Mouse (Mus musculus): ENCODE data around the gene Klri1. TPM values are rescaled to one million over a fixed set of nuclear protein-coding genes. Genes with fewer than 3 reads are reported as not detected.

The Klri1 gene
- not detected in 2 replicates for polyA plus RNA-seq (2012; rRNA removed)

- Histone ChIP-seq H3K27me3 (ENCODE audit: control insufficient read depth, insufficient read depth, low read length) (no peaks in the 10 kb centered on the region), H3K4me3 (replicated peaks; ENCODE audit: insufficient read depth, low read depth, low read length) (no peak within 1 kb of the TSS), H3K27ac (ENCODE audit: insufficient read depth, low read length) (no peak within 1 kb of the TSS), H3K4me1 (ENCODE audit: control insufficient read depth, insufficient read depth, low read length) (no peaks in the 10 kb centered on the region)
- 93% methylated on average over 4 of the region's 4 CpGs for WGBS
- DNase-seq = no peak
- TF ChIP-seq POLR2A (IDR thresholded peaks at IDR 0.05; ENCODE audit: borderline replicate concordance, insufficient read depth, low read length) (no peak), CTCF (IDR thresholded peaks at IDR 0.05; ENCODE audit: borderline replicate concordance, insufficient read depth, low read depth, low read length) (no peak)
Measured at GRCm38 (mm10) chr6:129717032-129717431, at the start of gene Klri1. Gene Klri1 (minus strand): TSS chr6:129717132.

GRCm38 (mm10) chr6:129747654-129748032 is 30.7 kb upstream of the Klri1 start:
- TF ChIP-seq CTCF (IDR thresholded peaks at IDR 0.05; ENCODE audit: borderline replicate concordance, insufficient read depth, low read depth, low read length) = no peak
- TF ChIP-seq POLR2A (IDR thresholded peaks at IDR 0.05; ENCODE audit: borderline replicate concordance, insufficient read depth, low read length) = no peak
- WGBS = 62% methylated on average over 3 of the region's 3 CpGs
- no peak overlapping the region for H3K4me3 ChIP-seq (replicated peaks; ENCODE audit: insufficient read depth, low read depth, low read length)
- H3K4me1 ChIP-seq (ENCODE audit: control insufficient read depth, insufficient read depth, low read length) = no peaks in the 10 kb centered on the region
- no peak for DNase-seq
- no peak overlapping the region for H3K27ac ChIP-seq (ENCODE audit: insufficient read depth, low read length)
- no peaks in the 10 kb centered on the region for H3K27me3 ChIP-seq (ENCODE audit: control insufficient read depth, insufficient read depth, low read length)

GRCm38 (mm10) chr6:129747016-129747653 is 30.2 kb upstream of the Klri1 start:
- H3K27ac ChIP-seq (ENCODE audit: insufficient read depth, low read length) = no peak overlapping the region
- no peaks in the 10 kb centered on the region for H3K27me3 ChIP-seq (ENCODE audit: control insufficient read depth, insufficient read depth, low read length)
- no peaks in the 10 kb centered on the region for H3K4me1 ChIP-seq (ENCODE audit: control insufficient read depth, insufficient read depth, low read length)
- H3K4me3 ChIP-seq (replicated peaks; ENCODE audit: insufficient read depth, low read depth, low read length) = no peak overlapping the region
- TF ChIP-seq POLR2A (IDR thresholded peaks at IDR 0.05; ENCODE audit: borderline replicate concordance, insufficient read depth, low read length) = no peak
- TF ChIP-seq CTCF (IDR thresholded peaks at IDR 0.05; ENCODE audit: borderline replicate concordance, insufficient read depth, low read depth, low read length) = no peak
- 74% methylated on average over 4 of the region's 4 CpGs for WGBS
- no peak for DNase-seq

- Histone ChIP-seq H3K27ac (ENCODE audit: insufficient read depth, low read length) (no peak overlapping the region), H3K4me1 (ENCODE audit: control insufficient read depth, insufficient read depth, low read length) (no peaks in the 10 kb centered on the region), H3K4me3 (replicated peaks; ENCODE audit: insufficient read depth, low read depth, low read length) (no peak overlapping the region), H3K27me3 (ENCODE audit: control insufficient read depth, insufficient read depth, low read length) (no peaks in the 10 kb centered on the region)
- DNase-seq = no peak
- TF ChIP-seq POLR2A (IDR thresholded peaks at IDR 0.05; ENCODE audit: borderline replicate concordance, insufficient read depth, low read length) (no peak), CTCF (IDR thresholded peaks at IDR 0.05; ENCODE audit: borderline replicate concordance, insufficient read depth, low read depth, low read length) (no peak)
- 58% methylated on average over 3 of the region's 3 CpGs for WGBS
Measured at GRCm38 (mm10) chr6:129746151-129746550, 29.2 kb upstream of the Klri1 start.

GRCm38 (mm10) chr6:129740069-129740721 is 23.3 kb upstream of the Klri1 start, which contains the start of gene Klri2:
Gene Klri2 (minus strand): TSS chr6:129740484.
- no peak within 1 kb of the TSS for H3K4me3 ChIP-seq (replicated peaks; ENCODE audit: insufficient read depth, low read depth, low read length)
- no peaks in the 10 kb centered on the region for H3K4me1 ChIP-seq (ENCODE audit: control insufficient read depth, insufficient read depth, low read length)
- no peak for TF ChIP-seq POLR2A (IDR thresholded peaks at IDR 0.05; ENCODE audit: borderline replicate concordance, insufficient read depth, low read length)
- no peak for TF ChIP-seq CTCF (IDR thresholded peaks at IDR 0.05; ENCODE audit: borderline replicate concordance, insufficient read depth, low read depth, low read length)
- 68% methylated on average over 2 of the region's 2 CpGs for WGBS
- H3K27me3 ChIP-seq (ENCODE audit: control insufficient read depth, insufficient read depth, low read length) = no peaks in the 10 kb centered on the region
- H3K27ac ChIP-seq (ENCODE audit: insufficient read depth, low read length) = no peak within 1 kb of the TSS
- no peak for DNase-seq

GRCm38 (mm10) chr6:129736414-129736813 is 19.5 kb upstream of the Klri1 start:
- Histone ChIP-seq H3K4me3 (replicated peaks; ENCODE audit: insufficient read depth, low read depth, low read length) (no peak overlapping the region), H3K4me1 (ENCODE audit: control insufficient read depth, insufficient read depth, low read length) (no peaks in the 10 kb centered on the region), H3K27me3 (ENCODE audit: control insufficient read depth, insufficient read depth, low read length) (no peaks in the 10 kb centered on the region), H3K27ac (ENCODE audit: insufficient read depth, low read length) (no peak overlapping the region)
- TF ChIP-seq POLR2A (IDR thresholded peaks at IDR 0.05; ENCODE audit: borderline replicate concordance, insufficient read depth, low read length) = no peak
- DNase-seq = no peak

- Histone ChIP-seq H3K27ac (ENCODE audit: insufficient read depth, low read length) (no peak overlapping the region), H3K4me3 (replicated peaks; ENCODE audit: insufficient read depth, low read depth, low read length) (no peak overlapping the region), H3K27me3 (ENCODE audit: control insufficient read depth, insufficient read depth, low read length) (no peaks in the 10 kb centered on the region), H3K4me1 (ENCODE audit: control insufficient read depth, insufficient read depth, low read length) (no peaks in the 10 kb centered on the region)
- no peak for DNase-seq
- WGBS = 92% methylated on average over 1 of the region's 1 CpGs
- TF ChIP-seq CTCF (IDR thresholded peaks at IDR 0.05; ENCODE audit: borderline replicate concordance, insufficient read depth, low read depth, low read length) (no peak), POLR2A (IDR thresholded peaks at IDR 0.05; ENCODE audit: borderline replicate concordance, insufficient read depth, low read length) (no peak)
Measured at GRCm38 (mm10) chr6:129727237-129727636, 10.3 kb upstream of the Klri1 start.

GRCm38 (mm10) chr6:129721390-129721789 is 4.5 kb upstream of the Klri1 start:
- Histone ChIP-seq H3K27ac (ENCODE audit: insufficient read depth, low read length) (no peak overlapping the region), H3K4me1 (ENCODE audit: control insufficient read depth, insufficient read depth, low read length) (no peaks in the 10 kb centered on the region), H3K27me3 (ENCODE audit: control insufficient read depth, insufficient read depth, low read length) (no peaks in the 10 kb centered on the region), H3K4me3 (replicated peaks; ENCODE audit: insufficient read depth, low read depth, low read length) (no peak overlapping the region)
- DNase-seq = no peak
- WGBS = 41% methylated on average over 1 of the region's 1 CpGs
- TF ChIP-seq POLR2A (IDR thresholded peaks at IDR 0.05; ENCODE audit: borderline replicate concordance, insufficient read depth, low read length) (no peak), CTCF (IDR thresholded peaks at IDR 0.05; ENCODE audit: borderline replicate concordance, insufficient read depth, low read depth, low read length) (no peak)

Measured in cerebellum, adult 2 months (tissue).